Mouse (Mus musculus): ENCODE results near the gene Ltbp3. TPM values are rescaled to one million over a fixed set of nuclear protein-coding genes. Genes with fewer than 3 reads are reported as not detected.

Ltbp3 gene
- polyA plus RNA-seq, 1 experiment from 2014 or later = 51.9 TPM

DNA sequence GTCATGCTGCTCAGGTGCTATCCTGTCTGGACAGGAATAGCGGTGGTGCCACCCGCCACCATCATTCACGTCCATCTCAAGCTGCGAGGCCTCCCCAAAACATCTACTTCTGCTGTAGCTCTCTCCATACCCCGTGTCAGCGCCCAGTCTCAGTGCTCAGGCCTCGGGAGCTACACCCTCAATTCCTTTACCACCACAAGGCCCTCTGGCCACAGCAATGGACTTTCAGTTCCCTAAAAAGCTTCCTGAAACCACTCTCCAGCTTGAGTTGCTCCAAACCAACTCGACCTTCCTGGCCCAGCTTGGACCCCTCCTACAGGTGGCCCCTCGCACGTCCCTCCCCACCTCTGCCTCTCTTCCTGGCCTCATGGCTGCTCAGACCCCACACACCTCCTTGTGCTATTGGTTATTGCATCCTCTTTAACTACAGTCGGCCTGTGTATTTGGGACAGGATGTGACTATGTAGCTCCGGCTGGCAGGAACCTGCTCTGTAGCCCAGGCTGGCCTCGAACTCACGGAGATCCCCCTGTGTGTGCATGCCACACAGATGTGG is 28.7 kb upstream of the Ltbp3 start:
- no peaks in the 10 kb centered on the region for H3K27me3 ChIP-seq (replicated peaks; ENCODE audit: insufficient read depth, low read length)
- H3K9ac ChIP-seq (replicated peaks; ENCODE audit: low read depth) = no peak overlapping the region
- H3K4me3 ChIP-seq (ENCODE audit: low read depth, low read length) = no peak overlapping the region
- H3K27ac ChIP-seq (ENCODE audit: low read length) = no peak overlapping the region
- WGBS = 89% methylated on average over 14 of the region's 14 CpGs
- no peak overlapping the region for H3K4me2 ChIP-seq (replicated peaks; ENCODE audit: low read depth, low read length)
- ATAC-seq (no peak), DNase-seq (ENCODE audit: low spot score) (no peak)
- H3K4me1 ChIP-seq (ENCODE audit: insufficient read depth, low read depth, low read length) = peaks cover 8% of the 10 kb centered on the region
- peaks cover 16% of the 10 kb centered on the region; the same call in 1 of the 2 replicates for H3K36me3 ChIP-seq (ENCODE audit: insufficient read depth, low read length)
- TF ChIP-seq EP300 (IDR thresholded peaks at IDR 0.05) = no peak
- no peak for TF ChIP-seq CTCF (IDR thresholded peaks at IDR 0.05)
- H3K9me3 ChIP-seq (ENCODE audit: low read length) = no peaks in the 10 kb centered on the region

GRCm38 (mm10) chr19:5713255-5713654 is 27.4 kb upstream of the Ltbp3 start:
- peak overlapping the region; percentile 62 for H3K27ac ChIP-seq (ENCODE audit: low read length)
- no peak overlapping the region for H3K9ac ChIP-seq (replicated peaks; ENCODE audit: low read depth)
- WGBS = 56% methylated on average over 5 of the region's 5 CpGs
- peaks cover 8% of the 10 kb centered on the region for H3K4me1 ChIP-seq (ENCODE audit: insufficient read depth, low read depth, low read length)
- no peak for TF ChIP-seq EP300 (IDR thresholded peaks at IDR 0.05)
- TF ChIP-seq CTCF (IDR thresholded peaks at IDR 0.05) = no peak
- DNase-seq (ENCODE audit: low spot score) = no peak
- H3K4me2 ChIP-seq (replicated peaks; ENCODE audit: low read depth, low read length) = no peak overlapping the region
- peaks cover 11% of the 10 kb centered on the region; the same call in 1 of the 2 replicates for H3K36me3 ChIP-seq (ENCODE audit: insufficient read depth, low read length)
- no peak for ATAC-seq
- no peaks in the 10 kb centered on the region for H3K9me3 ChIP-seq (ENCODE audit: low read length)
- H3K4me3 ChIP-seq (ENCODE audit: low read depth, low read length) = no peak overlapping the region
- no peaks in the 10 kb centered on the region for H3K27me3 ChIP-seq (replicated peaks; ENCODE audit: insufficient read depth, low read length)

DNA sequence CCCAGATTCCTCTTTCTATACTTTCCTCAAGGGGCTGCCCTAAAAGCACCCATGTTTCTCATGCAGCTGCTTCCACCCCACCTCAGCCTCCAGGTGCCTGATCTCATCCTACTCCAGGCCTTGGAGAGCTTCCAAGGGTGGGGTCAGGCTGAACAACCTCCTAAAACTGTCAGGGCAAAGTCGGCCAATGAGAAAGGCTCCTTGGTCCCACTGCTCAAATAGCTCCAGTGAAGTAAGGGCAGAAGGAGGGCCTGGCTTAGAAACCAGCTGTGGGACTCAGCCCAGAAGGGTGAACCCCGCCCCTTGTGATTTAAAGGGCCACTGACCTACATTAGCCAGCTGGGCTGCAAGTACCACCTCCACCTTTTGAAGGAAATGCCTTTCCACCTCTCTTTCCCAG is 27.0 kb upstream of the Ltbp3 start:
- Histone ChIP-seq H3K9me3 (ENCODE audit: low read length) (no peaks in the 10 kb centered on the region), H3K27me3 (replicated peaks; ENCODE audit: insufficient read depth, low read length) (no peaks in the 10 kb centered on the region), H3K9ac (replicated peaks; ENCODE audit: low read depth) (no peak overlapping the region), H3K4me2 (replicated peaks; ENCODE audit: low read depth, low read length) (no peak overlapping the region), H3K27ac (ENCODE audit: low read length) (peak overlapping the region; percentile 62), H3K4me3 (ENCODE audit: low read depth, low read length) (no peak overlapping the region), H3K4me1 (ENCODE audit: insufficient read depth, low read depth, low read length) (peaks cover 8% of the 10 kb centered on the region), H3K36me3 (ENCODE audit: insufficient read depth, low read length) (peaks cover 7% of the 10 kb centered on the region; the same call in 1 of the 2 replicates)
- ATAC-seq (peak; percentile 90), DNase-seq (ENCODE audit: low spot score) (peak; percentile 96)
- WGBS = 8% methylated on average over 2 of the region's 2 CpGs
- TF ChIP-seq EP300 (IDR thresholded peaks at IDR 0.05) (peak; percentile 50), CTCF (IDR thresholded peaks at IDR 0.05) (no peak)

DNA sequence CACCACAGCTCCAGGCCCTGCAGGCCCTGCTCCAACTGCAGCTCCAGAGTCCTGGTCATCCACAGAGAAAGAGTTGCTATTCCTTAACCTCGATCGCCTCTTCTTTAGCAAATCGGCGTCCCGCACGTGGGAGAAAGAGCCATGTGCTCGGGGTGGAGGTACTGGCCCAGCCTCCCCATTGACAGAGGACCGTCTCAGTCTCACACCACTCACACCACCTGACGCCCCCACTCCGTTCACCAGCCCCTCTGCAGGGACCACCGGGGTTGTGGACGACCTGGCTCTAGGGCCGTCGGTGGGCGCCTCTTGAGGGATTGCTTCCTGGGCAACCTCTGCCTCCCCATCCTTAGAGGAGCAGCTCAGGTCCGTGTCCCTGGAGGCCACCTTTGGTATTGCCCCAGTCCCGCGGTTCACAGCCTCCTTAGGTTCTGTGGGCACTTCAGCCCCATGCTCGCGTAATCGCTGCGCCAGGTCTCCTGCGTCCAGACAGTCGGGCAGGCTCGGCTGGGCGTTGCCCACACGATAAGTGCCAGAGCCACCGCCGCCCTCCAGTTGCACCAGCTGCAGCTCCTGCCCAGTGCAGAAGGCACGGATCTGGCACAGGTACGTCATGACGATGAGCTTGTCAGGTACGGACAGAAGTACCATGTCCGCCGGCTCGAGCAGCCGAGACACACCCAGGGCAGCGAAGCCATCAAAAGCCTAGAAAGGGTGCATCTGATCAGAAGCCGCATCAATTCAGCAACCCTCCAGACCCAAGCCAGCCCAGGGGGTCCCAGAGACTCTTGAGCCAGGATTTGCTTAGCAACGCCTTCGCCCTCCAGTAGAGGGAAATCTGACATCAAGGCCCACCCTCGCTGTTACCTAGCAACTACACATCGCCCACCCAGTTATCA is 24.7 kb upstream of the Ltbp3 start:
- DNase-seq (ENCODE audit: low spot score) (peak; percentile 83), ATAC-seq (peak; percentile 82)
- WGBS = 35% methylated on average over 43 of the region's 43 CpGs
- TF ChIP-seq CTCF (IDR thresholded peaks at IDR 0.05) (peak; percentile 63), EP300 (IDR thresholded peaks at IDR 0.05) (no peak)
- H3K9ac ChIP-seq (replicated peaks; ENCODE audit: low read depth) = no peak overlapping the region
- H3K4me3 ChIP-seq (ENCODE audit: low read depth, low read length) = no peak overlapping the region
- peak overlapping the region; percentile 3; the same call in 1 of the 2 replicates for H3K4me2 ChIP-seq (replicated peaks; ENCODE audit: low read depth, low read length)
- H3K27ac ChIP-seq (ENCODE audit: low read length) = no peak overlapping the region
- H3K36me3 ChIP-seq (ENCODE audit: insufficient read depth, low read length) = peaks cover 16% of the 10 kb centered on the region; the same call in 1 of the 2 replicates
- peaks cover 8% of the 10 kb centered on the region for H3K4me1 ChIP-seq (ENCODE audit: insufficient read depth, low read depth, low read length)
- no peaks in the 10 kb centered on the region for H3K9me3 ChIP-seq (ENCODE audit: low read length)
- H3K27me3 ChIP-seq (replicated peaks; ENCODE audit: insufficient read depth, low read length) = no peaks in the 10 kb centered on the region

DNA sequence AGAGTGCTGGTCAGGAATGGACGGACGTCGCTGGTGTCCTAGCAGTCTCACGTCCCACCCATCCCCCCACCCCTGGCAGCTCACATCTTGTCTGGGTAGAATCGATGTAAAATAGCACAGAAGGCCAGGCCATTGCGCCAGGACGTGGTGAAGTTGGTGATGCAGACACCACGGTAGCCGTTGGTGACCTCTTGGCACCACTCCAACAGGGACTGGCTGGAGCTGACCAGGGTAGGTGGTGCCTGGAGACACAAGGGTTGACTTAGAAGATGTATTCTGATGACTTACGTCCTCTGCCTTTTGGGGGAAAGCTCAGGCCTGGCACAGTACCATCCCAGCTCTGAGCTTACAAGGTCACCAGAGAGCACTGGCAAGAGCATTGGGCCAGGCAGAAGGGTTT is 23.7 kb upstream of the Ltbp3 start:
- Histone ChIP-seq H3K36me3 (ENCODE audit: insufficient read depth, low read length) (peaks cover 20% of the 10 kb centered on the region; the same call in 1 of the 2 replicates), H3K27ac (ENCODE audit: low read length) (no peak overlapping the region), H3K4me2 (replicated peaks; ENCODE audit: low read depth, low read length) (no peak overlapping the region), H3K9me3 (ENCODE audit: low read length) (no peaks in the 10 kb centered on the region), H3K4me3 (ENCODE audit: low read depth, low read length) (no peak overlapping the region), H3K27me3 (replicated peaks; ENCODE audit: insufficient read depth, low read length) (no peaks in the 10 kb centered on the region), H3K9ac (replicated peaks; ENCODE audit: low read depth) (no peak overlapping the region), H3K4me1 (ENCODE audit: insufficient read depth, low read depth, low read length) (peaks cover 8% of the 10 kb centered on the region)
- DNase-seq (ENCODE audit: low spot score) (no peak), ATAC-seq (no peak)
- WGBS = 52% methylated on average over 10 of the region's 10 CpGs
- no peak for TF ChIP-seq EP300 (IDR thresholded peaks at IDR 0.05)
- TF ChIP-seq CTCF (IDR thresholded peaks at IDR 0.05) = no peak

DNA sequence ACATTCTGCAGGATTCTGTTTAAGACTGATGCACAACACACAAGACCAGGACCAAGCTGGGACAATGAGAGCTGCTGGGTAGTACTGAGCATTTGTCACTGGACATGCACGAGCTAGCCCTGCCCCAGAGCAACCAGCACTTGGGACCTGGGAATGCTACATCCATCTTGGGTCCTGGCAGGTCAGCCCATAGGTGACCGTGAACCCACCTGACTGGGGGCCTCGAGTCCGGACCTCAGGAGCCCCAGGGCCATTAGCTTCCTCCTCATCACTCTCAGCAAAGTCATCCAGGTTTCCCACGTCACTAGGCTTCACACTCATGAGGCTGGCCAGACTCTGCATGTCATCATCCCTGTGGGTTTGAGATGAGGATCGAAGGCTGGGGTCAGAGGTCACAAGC is 19.5 kb upstream of the Ltbp3 start:
- Histone ChIP-seq H3K4me2 (replicated peaks; ENCODE audit: low read depth, low read length) (no peak overlapping the region), H3K9me3 (ENCODE audit: low read length) (no peaks in the 10 kb centered on the region), H3K27me3 (replicated peaks; ENCODE audit: insufficient read depth, low read length) (no peaks in the 10 kb centered on the region), H3K9ac (replicated peaks; ENCODE audit: low read depth) (no peak overlapping the region), H3K4me1 (ENCODE audit: insufficient read depth, low read depth, low read length) (peaks cover 15% of the 10 kb centered on the region), H3K27ac (ENCODE audit: low read length) (no peak overlapping the region), H3K36me3 (ENCODE audit: insufficient read depth, low read length) (peaks cover 20% of the 10 kb centered on the region; the same call in 1 of the 2 replicates), H3K4me3 (ENCODE audit: low read depth, low read length) (no peak overlapping the region)
- TF ChIP-seq EP300 (IDR thresholded peaks at IDR 0.05) = no peak
- no peak for TF ChIP-seq CTCF (IDR thresholded peaks at IDR 0.05)
- ATAC-seq (no peak), DNase-seq (ENCODE audit: low spot score) (no peak)
- WGBS = 85% methylated on average over 6 of the region's 6 CpGs

Measured in lung, postnatal 0 days (tissue).